Mouse (Mus musculus) adrenal gland, adult 18-20 months (tissue): ENCODE measurements around the gene Mcm5. TPM values are rescaled to one million over a fixed set of nuclear protein-coding genes. Genes with fewer than 3 reads are reported as not detected.

Experiments used
- DNase-seq, 2 experiments: peaks; one replicate each; pipeline ENCODE4 v3.0.0; 2021 to 2022; ENCODE audit warnings: low spot score in 2 of 2
- total RNA-seq, 2 experiments: library from RNA; stranded (reverse); gene quantifications; 1 replicate in 1 of 2; 2 replicates in 1 of 2; pipeline ENCODE4 v1.2.3; 2021

Mcm5 gene
- total RNA-seq, 2 experiments from 2014 or later, result 7.3 to 7.5 TPM

DNA sequence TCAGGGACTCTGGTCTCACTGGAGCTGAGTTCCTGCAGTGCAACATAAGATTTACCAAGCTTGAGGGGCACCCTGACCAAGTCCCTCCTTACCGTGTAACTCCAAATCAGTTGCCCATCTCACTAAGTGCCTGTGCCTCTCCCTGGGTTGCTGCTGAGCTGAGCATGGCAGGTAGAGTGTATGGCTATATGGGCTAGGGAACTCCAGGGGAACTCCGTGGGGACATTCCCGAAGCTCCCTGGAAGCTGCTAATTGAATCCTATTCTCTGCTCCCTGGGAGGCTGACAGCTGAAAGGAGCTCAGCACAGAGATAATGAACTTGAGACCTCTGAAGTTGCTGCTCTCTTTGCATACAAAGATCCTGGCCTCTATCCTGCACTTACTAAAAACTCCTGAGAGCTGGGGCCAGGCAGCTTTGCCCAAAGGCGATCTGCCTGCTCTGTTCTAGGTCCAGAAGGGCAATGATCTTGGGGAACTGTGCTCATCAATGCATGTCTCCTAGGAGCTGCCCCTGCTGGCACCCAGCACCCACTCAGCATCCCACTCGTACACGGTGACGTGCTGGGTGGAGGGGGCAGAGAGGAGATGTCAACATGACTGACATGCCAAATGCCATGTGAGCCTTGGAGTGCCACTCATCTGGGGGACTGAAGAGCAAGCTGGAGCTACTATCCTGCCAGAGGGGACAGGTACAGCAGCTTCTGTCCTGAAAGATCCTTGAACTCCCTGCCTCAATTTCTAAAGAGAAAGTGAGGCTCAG is 48.3 kb downstream of the Mcm5 start:
- DNase-seq, result no peak

DNA sequence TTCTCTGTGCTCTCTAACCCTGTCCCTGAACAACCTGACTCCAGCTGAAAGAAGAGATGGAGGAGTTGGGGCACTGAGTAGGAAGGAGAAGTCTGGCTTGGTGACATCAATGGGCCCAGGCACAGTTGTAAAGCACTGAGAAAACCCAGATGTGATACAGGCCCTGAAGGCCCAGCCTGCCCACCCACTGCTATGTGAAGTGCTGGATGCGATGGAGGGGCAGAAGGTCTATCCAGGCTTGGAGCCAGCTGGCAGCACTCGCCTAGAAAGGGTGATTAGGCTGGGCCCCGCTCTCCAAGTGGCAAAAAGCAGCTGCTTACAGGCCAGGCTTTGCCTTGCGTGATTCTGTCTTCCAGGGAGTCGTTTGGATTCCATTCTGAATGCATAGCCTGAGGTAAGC is 60.0 kb downstream of the Mcm5 start:
- no peak for DNase-seq

DNA sequence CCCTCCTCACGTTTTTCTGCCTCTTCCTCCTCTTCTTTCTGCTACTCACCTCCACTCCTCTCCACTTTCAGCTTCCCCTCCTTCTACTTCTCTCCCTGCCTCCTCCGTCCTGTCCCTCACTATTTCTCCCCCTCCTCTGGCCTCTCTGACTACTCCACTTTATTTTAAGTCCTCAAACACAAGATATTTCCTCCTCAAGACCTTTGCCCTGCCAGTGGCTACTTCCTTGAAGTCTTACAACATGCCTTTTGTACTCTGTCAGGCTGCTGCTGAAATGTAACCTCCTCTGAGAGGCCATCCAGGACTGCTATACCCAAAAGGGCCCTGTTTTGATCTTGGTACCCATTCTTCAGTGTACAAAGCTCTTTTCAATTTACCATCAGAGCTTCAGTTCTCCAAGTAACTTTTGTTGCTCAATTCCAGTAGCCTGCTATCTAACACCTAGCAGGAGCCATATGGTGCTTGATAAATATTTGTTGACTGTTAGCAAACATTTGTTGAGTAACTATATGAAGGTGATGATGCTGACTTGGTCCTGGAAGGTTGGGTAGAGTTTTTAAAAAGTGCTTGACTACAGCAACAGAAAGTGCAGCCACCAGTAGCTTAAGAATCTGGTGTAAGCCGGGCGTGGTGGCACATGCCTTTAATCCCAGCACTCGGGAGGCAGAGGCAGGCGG is 62.8 kb downstream of the Mcm5 start:
- DNase-seq, result no peak

Other genes with a start within 250 kb of the Mcm5 start
- not detected for gene Isx, start 236.4 kb upstream of the Mcm5 start, total RNA-seq
- gene Hmgxb4, start 116.2 kb upstream of the Mcm5 start, total RNA-seq, result 10 to 100 TPM; 17.4 to 20.6 TPM
- 10 to 100 TPM; 40.8 to 46.1 TPM for gene Tom1, start 75.9 kb upstream of the Mcm5 start, total RNA-seq
- gene Hmox1, start 15.9 kb upstream of the Mcm5 start, total RNA-seq, result 100 to 1,000 TPM in 1 of 2 experiments, 10 to 100 TPM in 1; 66.8 to 386 TPM
- gene Rasd2, start 104.4 kb downstream of the Mcm5 start, total RNA-seq, result 1 to 10 TPM; 1.9 to 3.6 TPM